Mouse (Mus musculus): ENCODE data around the gene Agtr1b.

DNA sequence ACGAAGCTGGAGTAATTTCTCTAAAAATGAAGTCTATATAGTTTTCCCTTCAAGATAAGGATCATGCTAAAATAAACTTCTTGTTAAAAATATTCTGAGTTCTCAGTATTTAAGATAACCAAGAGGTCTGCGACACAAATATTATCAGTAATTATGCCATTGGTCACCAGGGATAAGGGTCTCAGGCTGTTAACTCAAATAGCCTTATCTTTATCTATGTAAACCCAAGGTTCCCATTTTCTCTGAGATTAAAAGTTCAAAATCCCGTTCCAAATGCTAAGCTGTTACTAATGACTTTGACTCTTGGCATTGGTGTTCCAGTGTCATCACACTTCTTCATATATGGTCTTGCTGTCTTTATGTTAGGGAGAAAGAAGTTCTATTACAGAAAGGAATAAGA is 71.4 kb downstream of the Agtr1b start:
- TF ChIP-seq CTCF (IDR thresholded peaks at IDR 0.05; ENCODE audit: borderline replicate concordance, control insufficient read depth, extremely low read depth, insufficient read depth, low read length, poor library complexity) (no peak), POLR2A (IDR thresholded peaks at IDR 0.05; ENCODE audit: control insufficient read depth, extremely low read depth, insufficient read depth, low read length, poor library complexity) (no peak)
